Mouse (Mus musculus) Muller cell, postnatal 12 days (primary cell): ENCODE measurements around the gene Atad1.
"Not testable (repeated sequence)": the region's sequence is repeated elsewhere in the genome, so short reads cannot be mapped to it uniquely, and the experiment has no call there.

Source experiments
- DNase-seq: peaks from one replicate; pipeline ENCODE4 v3.0.0-alpha.2; 2015; ENCODE audit errors: inconsistent ontology term

The Atad1 gene

GRCm38 (mm10) chr19:32680894-32681293, 58.7 kb downstream of the Atad1 start:
- no peak for DNase-seq

DNA sequence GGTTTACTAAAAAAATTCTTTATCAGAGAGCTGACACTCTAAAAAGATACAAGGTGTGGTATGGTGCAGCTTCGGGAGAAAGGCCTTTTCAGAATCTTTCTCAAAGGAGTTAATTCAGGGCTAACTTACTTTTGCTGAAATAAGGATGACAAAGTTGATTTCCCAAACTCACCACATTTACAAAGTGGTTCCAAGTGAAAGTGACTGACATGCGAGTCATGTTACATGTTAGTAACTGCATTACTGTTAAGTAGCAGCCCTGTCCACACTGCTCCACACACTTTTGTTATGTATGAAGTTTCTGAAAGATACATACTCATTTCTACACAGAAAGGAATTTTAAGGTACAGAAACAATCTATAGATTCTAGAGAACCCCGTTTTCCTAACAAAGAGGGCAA, 63.8 kb downstream of the Atad1 start:
- no peak for DNase-seq

- DNase-seq, result not testable (repeated sequence)
Measured at GRCm38 (mm10) chr19:32667830-32668229, 71.8 kb downstream of the Atad1 start.

GRCm38 (mm10) chr19:32665243-32665642, 74.3 kb downstream of the Atad1 start:
- DNase-seq, result no peak

DNA sequence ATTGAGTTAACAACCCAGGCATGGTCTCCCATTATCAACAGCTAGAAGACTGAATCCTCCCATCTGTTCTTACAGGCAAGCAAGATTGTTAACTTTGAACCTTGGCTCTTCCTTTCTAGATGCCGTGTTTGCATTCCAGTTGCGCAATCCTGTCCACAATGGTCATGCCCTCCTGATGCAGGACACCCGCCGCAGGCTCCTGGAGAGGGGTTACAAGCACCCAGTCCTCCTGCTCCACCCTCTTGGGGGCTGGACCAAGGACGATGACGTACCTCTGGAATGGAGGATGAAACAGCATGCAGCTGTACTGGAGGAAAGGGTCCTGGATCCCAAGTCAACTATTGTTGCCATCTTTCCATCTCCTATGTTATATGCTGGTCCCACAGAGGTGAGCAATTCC, 76.7 kb downstream of the Atad1 start:
- DNase-seq, result no peak

DNA sequence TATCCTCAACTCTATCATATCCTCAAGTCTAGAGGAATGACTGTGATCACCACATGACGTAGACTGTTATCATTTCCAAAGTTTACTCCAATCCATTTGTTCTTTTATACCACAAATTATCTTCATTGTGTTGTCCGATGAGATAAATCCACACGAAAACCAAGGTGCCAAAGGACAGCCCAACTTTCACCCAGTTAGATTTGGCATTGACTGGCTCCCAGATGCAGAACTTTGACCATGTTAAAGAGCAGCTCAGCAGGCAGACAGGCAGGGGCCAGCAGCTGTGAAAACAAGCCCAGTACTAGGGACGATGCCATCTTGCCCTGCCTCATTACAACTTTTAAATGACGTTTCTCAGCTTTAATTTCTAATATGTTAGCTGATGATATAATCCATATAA, 80.2 kb downstream of the Atad1 start:
- no peak for DNase-seq

DNA sequence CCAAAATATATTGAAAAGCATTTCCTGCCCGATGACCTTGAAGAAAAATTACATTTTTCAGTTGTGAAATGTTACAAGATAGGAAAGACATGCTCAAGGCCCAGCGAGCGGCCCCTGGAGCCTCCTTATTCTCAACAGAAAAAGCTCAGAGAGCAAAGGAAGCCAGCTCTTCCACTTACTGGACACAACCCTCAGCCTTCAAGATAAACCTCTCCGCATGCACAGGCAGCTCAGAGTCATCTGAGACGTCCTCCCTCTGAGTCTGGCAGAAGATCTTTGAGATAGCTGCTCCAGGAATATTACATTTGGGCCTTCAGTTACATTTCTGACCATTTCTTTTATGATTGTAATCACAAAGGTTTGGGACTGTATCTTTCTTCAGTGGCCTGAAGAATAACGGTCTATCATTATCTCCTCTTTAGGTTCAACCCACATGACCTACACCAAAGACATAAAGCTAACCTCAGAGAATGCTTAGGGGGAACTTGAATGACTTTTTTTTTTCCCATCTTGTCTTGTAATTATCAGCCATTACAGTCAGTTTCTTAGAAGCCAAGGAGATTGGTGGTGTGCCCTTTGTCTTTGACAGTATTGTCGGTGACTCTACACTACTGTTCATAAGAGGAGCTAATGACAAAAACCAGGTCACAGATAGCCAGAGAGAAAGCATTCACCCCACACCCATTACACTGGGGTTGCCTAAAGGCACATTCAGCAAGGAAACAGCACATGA, 85.8 kb downstream of the Atad1 start:
- no peak for DNase-seq

- DNase-seq, result no peak
Measured at GRCm38 (mm10) chr19:32653122-32653521, 86.5 kb downstream of the Atad1 start.

- peak; percentile 7 for DNase-seq
Measured at GRCm38 (mm10) chr19:32651046-32651445, 88.5 kb downstream of the Atad1 start.

DNA sequence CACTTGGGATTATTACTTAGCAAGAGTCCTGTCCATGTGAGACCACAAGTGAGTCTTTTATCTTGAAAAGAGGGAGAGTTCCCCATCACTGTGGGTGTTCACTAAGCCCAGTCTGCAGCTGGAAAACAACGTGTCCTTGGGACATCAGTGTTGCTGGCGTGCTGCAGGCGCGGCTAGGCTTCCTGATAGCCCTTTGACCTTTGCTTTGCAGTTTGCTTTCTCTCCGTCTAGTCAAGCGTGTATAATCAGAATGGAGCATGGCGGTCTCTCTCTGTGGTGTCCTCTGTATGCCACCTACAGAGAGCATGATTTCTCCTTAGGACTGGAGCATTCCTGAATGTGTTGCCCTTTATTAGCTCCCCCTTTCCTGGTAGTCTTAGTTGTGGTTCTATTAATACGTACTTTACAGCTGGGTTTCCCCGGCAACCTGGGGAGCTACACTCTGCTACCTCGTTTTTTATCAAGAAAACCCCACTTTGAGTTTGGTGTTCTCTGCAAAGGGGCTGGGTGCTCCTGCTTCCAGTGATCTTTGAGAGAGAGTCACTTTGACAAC, 91.5 kb downstream of the Atad1 start:
- DNase-seq, result no peak

DNA sequence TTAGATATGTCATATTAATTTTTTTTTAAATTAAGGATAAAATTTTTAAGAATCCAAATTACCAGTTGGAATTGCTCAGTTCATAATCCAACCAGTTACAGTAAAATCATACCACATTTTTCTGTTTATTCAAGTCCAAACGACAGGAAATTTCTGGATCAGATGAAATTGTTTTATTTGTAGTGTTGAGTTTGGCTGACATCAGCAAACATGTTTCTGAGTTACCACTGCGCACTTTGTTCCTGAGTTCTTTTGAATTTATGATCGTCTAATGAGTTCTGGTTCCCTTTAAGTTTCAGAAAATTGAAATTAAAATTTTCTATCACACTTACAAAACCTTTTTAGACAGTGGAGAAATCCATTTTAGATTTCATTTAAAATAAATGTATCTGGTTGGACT, 93.2 kb downstream of the Atad1 start:
- DNase-seq, result no peak

GRCm38 (mm10) chr19:32645939-32646338, 93.6 kb downstream of the Atad1 start:
- DNase-seq, result no peak

DNA sequence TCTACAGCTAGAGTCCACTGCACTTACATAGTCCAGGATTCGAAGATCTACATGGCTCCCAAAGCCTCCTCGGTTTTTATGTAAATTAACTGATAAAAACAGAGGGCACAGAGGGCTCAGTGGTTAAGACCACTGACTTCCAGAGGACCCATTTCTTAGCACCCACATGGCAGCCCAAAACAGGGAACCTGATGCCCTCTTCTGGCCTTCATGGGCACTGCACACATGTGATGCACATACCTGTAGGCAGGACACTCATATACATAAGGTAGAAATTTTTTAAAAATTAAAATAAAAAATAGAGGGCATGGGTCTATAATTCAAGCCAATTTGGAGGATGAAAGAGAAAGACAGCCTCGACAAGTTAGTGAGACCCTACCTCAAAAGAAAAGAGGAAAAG, 95.9 kb downstream of the Atad1 start:
- DNase-seq, result no peak

GRCm38 (mm10) chr19:32641995-32642394, 97.6 kb downstream of the Atad1 start:
- no peak for DNase-seq

GRCm38 (mm10) chr19:32641535-32641934, 98.1 kb downstream of the Atad1 start:
- DNase-seq, result no peak

GRCm38 (mm10) chr19:32638276-32638903, 101.2 kb downstream of the Atad1 start:
- DNase-seq, result no peak

DNA sequence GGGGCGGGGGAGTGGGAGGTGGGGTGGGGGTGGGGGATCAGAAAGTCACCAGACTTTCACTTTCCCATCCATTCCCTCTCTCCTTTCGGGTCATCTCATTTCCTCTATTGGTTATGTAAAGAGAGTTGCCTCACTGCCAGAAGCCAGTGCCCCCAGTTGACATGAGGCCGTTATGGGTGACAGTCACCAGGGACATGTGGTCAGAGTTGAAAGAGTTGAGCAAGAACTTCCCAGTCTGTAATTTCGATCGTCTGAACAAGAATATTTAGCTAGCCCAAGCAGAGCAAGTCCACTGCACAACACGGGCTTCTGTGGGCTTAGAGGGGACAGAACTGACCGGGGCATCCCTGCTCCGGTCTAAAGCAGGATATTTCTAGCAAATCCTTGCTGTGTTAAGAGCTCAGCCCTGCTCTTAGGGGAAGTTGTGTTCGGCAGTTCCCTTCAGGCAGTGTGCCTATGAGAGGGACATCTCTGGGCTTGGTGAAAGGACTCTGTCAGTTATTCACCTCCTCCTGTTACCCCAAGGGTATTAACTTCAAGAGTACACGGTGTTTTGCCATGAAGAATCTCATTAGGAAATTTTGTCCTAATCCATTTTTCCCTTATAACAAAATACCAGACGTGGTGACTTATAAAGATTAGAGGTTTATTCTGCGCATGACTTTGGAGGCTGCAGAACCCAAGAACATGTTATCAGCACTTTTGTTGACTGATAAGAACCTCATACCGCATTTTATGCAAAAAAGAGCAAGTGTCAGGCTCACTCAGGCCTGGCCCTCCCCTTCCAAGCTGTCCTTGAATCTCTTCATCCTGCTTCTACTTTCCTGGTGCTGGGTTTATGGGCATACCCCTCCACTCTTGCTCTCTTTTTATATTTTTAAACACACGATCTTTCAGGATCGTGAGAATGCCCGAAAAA, 102.0 kb downstream of the Atad1 start:
- DNase-seq, result no peak

DNA sequence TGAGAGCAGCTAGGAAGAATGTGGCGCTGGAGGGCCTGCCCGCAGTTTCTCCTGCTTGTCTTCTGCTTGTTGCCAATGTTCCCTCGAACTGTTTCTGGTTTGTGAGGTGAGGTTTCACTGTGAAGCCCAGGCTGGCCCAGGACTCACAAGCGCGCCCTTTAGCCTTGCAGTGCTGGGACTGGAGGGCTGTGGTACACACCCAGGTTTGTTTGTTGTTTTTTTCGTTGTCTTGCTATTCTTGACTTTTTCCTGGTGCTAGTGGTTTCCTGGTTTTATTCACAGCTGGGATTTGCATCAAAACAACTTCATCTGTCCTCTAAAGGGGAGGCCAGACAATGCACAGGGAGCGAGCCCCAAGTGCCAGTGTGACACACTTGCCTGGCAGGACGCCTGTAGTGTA, 104.7 kb downstream of the Atad1 start:
- no peak for DNase-seq

GRCm38 (mm10) chr19:32628572-32629132, 110.9 kb downstream of the Atad1 start:
- no peak for DNase-seq

GRCm38 (mm10) chr19:32627631-32628030, 112.0 kb downstream of the Atad1 start:
- no peak for DNase-seq

GRCm38 (mm10) chr19:32626768-32627331, 112.7 kb downstream of the Atad1 start:
- DNase-seq, result no peak

GRCm38 (mm10) chr19:32622142-32622541, 117.4 kb downstream of the Atad1 start:
- no peak for DNase-seq
